20 mouse cellular contexts compared by ENCODE assay signal in genomic region chr5:117365904-117366561, GRCm38 (mm10). TPM values are rescaled to one million over a fixed set of nuclear protein-coding genes. Genes with fewer than 3 reads are reported as not detected.
DNase-seq lines count a peak whose midpoint lies in the region; ATAC-seq and TF ChIP-seq lines count a peak whose summit lies in the region.
"Had no signal": no experiment of that assay in that cellular context is flagged by ENCODE, and none has a peak within 500 bp of the region (broad histone marks: within the 10 kb centered on the region; RNA-seq: fewer than 3 reads in every experiment).

No protein-coding gene starts in this region.

- no peak for TF ChIP-seq POLR2A in kidney, adult 2 months (IDR thresholded peaks at IDR 0.05; ENCODE audit: low read depth, low read length)

- no peaks in the 10 kb centered on the region; the same call in 1 of the 2 replicates for H3K36me3 ChIP-seq in kidney, adult 2 months (ENCODE audit: control insufficient read depth, insufficient read depth, low read length)
- peaks cover 33% of the 10 kb centered on the region for H3K36me3 ChIP-seq in liver, embryonic 15.5 days (replicated peaks)
- H3K36me3 ChIP-seq in heart, embryonic 11.5 days (ENCODE audit: control insufficient read depth, insufficient read depth, low read length): peaks cover 24% of the 10 kb centered on the region

- no peaks in the 10 kb centered on the region for H3K27me3 ChIP-seq in kidney, adult 2 months (replicated peaks; ENCODE audit: control insufficient read depth, insufficient read depth, low read length)
- no peaks in the 10 kb centered on the region for H3K27me3 ChIP-seq in liver, embryonic 15.5 days
- H3K27me3 ChIP-seq in heart, embryonic 11.5 days (ENCODE audit: control insufficient read depth, insufficient read depth, low read length): no peaks in the 10 kb centered on the region
- H3K27me3 ChIP-seq: embryonic facial prominence, embryonic 12.5 days; heart, embryonic 15.5 days; megakaryocyte, embryonic 14.5 days; midbrain, embryonic 15.5 days had no signal

- 58% methylated on average over 13 of the region's 13 CpGs for WGBS in kidney, adult 2 months
- WGBS in liver, embryonic 15.5 days (ENCODE audit: insufficient replicate concordance): 71% methylated on average over 13 of the region's 13 CpGs
- WGBS in heart, embryonic 11.5 days (ENCODE audit: insufficient replicate concordance): 92% methylated on average over 13 of the region's 13 CpGs

- peak; percentile 79 for DNase-seq in kidney, adult 2 months
- no peak for DNase-seq in kidney, postnatal 10 days
- peak; percentile 48 to 73 for DNase-seq in kidney, postnatal 25 days
- no peak for DNase-seq in ovary, postnatal 36 days (ENCODE audit: low spot score)
- no peak for DNase-seq in gastrocnemius, postnatal 10 days
- DNase-seq: adrenal gland, postnatal 25 days; cerebellum, adult 8-10 months; forebrain, postnatal 0 days; gastrocnemius, adult 2 months; heart, adult 18-20 months; lung, postnatal 10 days; right cerebral cortex, adult 18-20 months; thymus, postnatal 25 days had no signal

- H3K4me2 ChIP-seq in liver, embryonic 15.5 days: no peak overlapping the region
- H3K4me2 ChIP-seq in heart, embryonic 11.5 days: no peak overlapping the region
- H3K4me2 ChIP-seq: embryonic facial prominence, embryonic 12.5 days; heart, embryonic 15.5 days; midbrain, embryonic 15.5 days had no signal

- H3K4me3 ChIP-seq in kidney, adult 2 months (ENCODE audit: insufficient read depth, low read depth, low read length): no peak overlapping the region
- H3K4me3 ChIP-seq in liver, embryonic 15.5 days (replicated peaks): no peak overlapping the region
- no peak overlapping the region for H3K4me3 ChIP-seq in heart, embryonic 11.5 days (ENCODE audit: low read depth, low read length)
- H3K4me3 ChIP-seq: embryonic facial prominence, embryonic 12.5 days; gastrocnemius, adult 2 months; heart, embryonic 15.5 days; megakaryocyte, embryonic 14.5 days; midbrain, embryonic 15.5 days had no signal

- TF ChIP-seq CTCF in kidney, adult 2 months (conservative IDR thresholded peaks at IDR 0.05; ENCODE audit: insufficient read depth, insufficient read length, low read depth, low read length): no peak

- H3K9ac ChIP-seq in liver, embryonic 15.5 days: no peak overlapping the region
- no peak overlapping the region for H3K9ac ChIP-seq in heart, embryonic 11.5 days (ENCODE audit: low read depth, low read length)
- H3K9ac ChIP-seq: embryonic facial prominence, embryonic 12.5 days; forebrain, postnatal 0 days; heart, embryonic 15.5 days; midbrain, embryonic 15.5 days had no signal

- H3K4me1 ChIP-seq in kidney, adult 2 months (ENCODE audit: control insufficient read depth, insufficient read depth, low read length): peaks cover 55% of the 10 kb centered on the region
- peaks cover 36% of the 10 kb centered on the region for H3K4me1 ChIP-seq in liver, embryonic 15.5 days (replicated peaks)
- peaks cover 23% of the 10 kb centered on the region for H3K4me1 ChIP-seq in heart, embryonic 11.5 days (ENCODE audit: control insufficient read depth, insufficient read depth, low read length)
- H3K4me1 ChIP-seq: embryonic facial prominence, embryonic 12.5 days had no signal

- H3K27ac ChIP-seq in kidney, adult 2 months (ENCODE audit: insufficient read depth, low read depth, low read length): peak overlapping the region; percentile 90
- peak overlapping the region; percentile 83 for H3K27ac ChIP-seq in liver, embryonic 15.5 days (replicated peaks)
- no peak overlapping the region for H3K27ac ChIP-seq in heart, embryonic 11.5 days (ENCODE audit: low read depth, low read length)
- H3K27ac ChIP-seq: embryonic facial prominence, embryonic 12.5 days; gastrocnemius, adult 2 months; heart, embryonic 15.5 days; hindbrain, postnatal 0 days; midbrain, embryonic 15.5 days had no signal

- peak; percentile 87 for ATAC-seq in liver, embryonic 15.5 days (ENCODE audit: insufficient read depth)
- no peak for ATAC-seq in heart, embryonic 11.5 days (replicated peaks; ENCODE audit: insufficient number of reproducible peaks, low FRiP score, low TSS enrichment)
- ATAC-seq: forebrain, postnatal 0 days; hindbrain, postnatal 0 days; midbrain, embryonic 15.5 days had no signal

- no peaks in the 10 kb centered on the region for H3K9me3 ChIP-seq in liver, embryonic 15.5 days (replicated peaks)
- no peaks in the 10 kb centered on the region for H3K9me3 ChIP-seq in heart, embryonic 11.5 days (replicated peaks; ENCODE audit: control insufficient read depth, low read length)
- H3K9me3 ChIP-seq: embryonic facial prominence, embryonic 12.5 days; heart, embryonic 15.5 days; megakaryocyte, embryonic 14.5 days; midbrain, embryonic 15.5 days had no signal

RNA-seq across cellular contexts. Expression of gene Wsb2, which starts 8.9 kb away (rescaled TPM):
- polyA plus RNA-seq in kidney, adult 2 months (2012; rRNA removed): 205 and 234 TPM in 2 replicates
- polyA plus RNA-seq in liver, embryonic 15.5 days (2015; fragmentation: Nextera tagmentation; extraction: Ambion mirVana): 26.4 and 30.0 TPM in 2 replicates
- polyA plus RNA-seq in heart, embryonic 11.5 days (2014; fragmentation: Nextera tagmentation; extraction: Ambion mirVana): 77.0 and 88.9 TPM in 2 replicates
- 10 to 100 TPM; 80.3 to 83.1 TPM for total RNA-seq in gastrocnemius, postnatal 10 days (2021)

RNA-seq across cellular contexts. Expression of gene Rfc5, which starts 22.8 kb away (rescaled TPM):
- polyA plus RNA-seq in kidney, adult 2 months (2012; rRNA removed): 12.9 and 13.0 TPM in 2 replicates
- polyA plus RNA-seq in liver, embryonic 15.5 days (2015; fragmentation: Nextera tagmentation; extraction: Ambion mirVana): 52.5 and 56.7 TPM in 2 replicates
- polyA plus RNA-seq in heart, embryonic 11.5 days (2014; fragmentation: Nextera tagmentation; extraction: Ambion mirVana): 73.7 and 77.8 TPM in 2 replicates
- total RNA-seq in gastrocnemius, postnatal 10 days (2021): 1 to 10 TPM; 7.5 to 8.5 TPM

RNA-seq across cellular contexts. Expression of gene Vsig10, which starts 47.1 kb away (rescaled TPM):
- polyA plus RNA-seq in kidney, adult 2 months (2012; rRNA removed): 17.2 and 20.8 TPM in 2 replicates
- 1.4 TPM in 2 replicates for polyA plus RNA-seq in liver, embryonic 15.5 days (2015; fragmentation: Nextera tagmentation; extraction: Ambion mirVana)
- 4.4 and 4.7 TPM in 2 replicates for polyA plus RNA-seq in heart, embryonic 11.5 days (2014; fragmentation: Nextera tagmentation; extraction: Ambion mirVana)
- total RNA-seq in gastrocnemius, postnatal 10 days (2021): 10 to 100 TPM in 1 of 2 experiments, 1 to 10 TPM in 1; 8.6 to 11.9 TPM

RNA-seq across cellular contexts. Expression of gene Ksr2, which starts 47.8 kb away (rescaled TPM):
- polyA plus RNA-seq in kidney, adult 2 months (2012; rRNA removed): 1.6 and 1.9 TPM in 2 replicates
- polyA plus RNA-seq in liver, embryonic 15.5 days (2015; fragmentation: Nextera tagmentation; extraction: Ambion mirVana): 0.10 and 0.16 TPM in 2 replicates
- polyA plus RNA-seq in heart, embryonic 11.5 days (2014; fragmentation: Nextera tagmentation; extraction: Ambion mirVana): 0.15 and 0.19 TPM in 2 replicates
- total RNA-seq in gastrocnemius, postnatal 10 days (2021): under 1 TPM; 0.16 to 0.27 TPM

Comparison
In these comparisons a context has a peak if more than half of its experiments do, and no peak if none do; other contexts are left out.
1. DNase-seq: peak in kidney, adult 2 months (single experiment) and kidney, postnatal 25 days (2 of 2); none in kidney, postnatal 10 days (single experiment), ovary, postnatal 36 days (single experiment) and gastrocnemius, postnatal 10 days (single experiment).